Mouse (Mus musculus): Measurements from ENCODE around the gene Cryl1. TPM values are rescaled to one million over a fixed set of nuclear protein-coding genes. Genes with fewer than 3 reads are reported as not detected.

The Cryl1 gene
- polyA plus RNA-seq, 1 experiment from 2014 or later, result 15.4 TPM

DNA sequence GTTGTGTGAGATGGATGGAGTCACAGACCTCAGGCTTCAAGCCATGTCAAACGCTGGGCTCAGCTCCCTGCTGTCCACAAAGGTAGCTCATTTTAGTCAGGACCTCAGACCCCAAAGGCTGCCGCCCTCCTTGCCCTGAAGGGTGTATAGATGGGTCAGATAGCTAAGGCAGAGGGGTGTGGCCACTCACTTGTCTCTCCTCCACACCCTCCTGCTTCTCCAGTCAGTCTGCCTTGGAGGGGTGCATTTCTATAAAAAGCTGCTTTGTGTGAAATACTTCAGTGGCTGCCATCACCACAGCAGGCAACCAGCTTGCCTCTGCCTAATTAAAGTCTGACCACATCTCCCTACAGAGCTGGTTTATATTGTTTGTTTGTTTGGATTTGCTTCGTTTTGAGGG is 82.4 kb downstream of the Cryl1 start:
- Histone ChIP-seq H3K4me3 (ENCODE audit: low read length) (no peak overlapping the region), H3K9me3 (ENCODE audit: control insufficient read depth, low read length) (no peaks in the 10 kb centered on the region), H3K9ac (ENCODE audit: low read depth, low read length) (no peak overlapping the region), H3K27ac (ENCODE audit: low read depth, low read length) (peak overlapping the region; percentile 29; the same call in 1 of the 2 replicates), H3K36me3 (ENCODE audit: control insufficient read depth, insufficient read depth, low read length) (no peaks in the 10 kb centered on the region), H3K4me2 (ENCODE audit: low read length) (no peak overlapping the region), H3K27me3 (replicated peaks; ENCODE audit: control insufficient read depth, insufficient read depth, low read length) (no peaks in the 10 kb centered on the region), H3K4me1 (ENCODE audit: control insufficient read depth, insufficient read depth, low read depth, low read length) (peaks cover 3% of the 10 kb centered on the region; the same call in 1 of the 2 replicates)
- 25% methylated on average over 3 of the region's 3 CpGs for WGBS
- peak; percentile 84 for ATAC-seq

DNA sequence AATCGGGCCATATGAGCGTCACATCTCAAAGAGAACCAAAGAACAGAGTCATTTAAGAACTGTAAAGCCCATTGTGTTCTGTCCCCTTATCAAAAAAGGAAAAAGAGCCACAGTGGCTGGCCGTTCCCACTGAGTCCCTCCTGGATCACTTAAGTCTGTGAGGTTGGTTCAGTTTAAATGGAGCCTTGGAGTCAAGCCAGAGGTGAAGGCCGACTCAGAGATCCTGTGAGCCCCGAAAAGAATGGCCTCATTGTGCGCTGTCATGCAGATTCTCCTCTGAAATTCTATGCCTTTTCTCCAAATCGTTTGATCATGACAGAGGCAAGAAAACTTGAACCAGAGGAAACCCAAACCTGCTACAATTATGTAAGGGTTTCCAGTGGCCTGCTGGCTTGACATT is 82.8 kb downstream of the Cryl1 start:
- no peak overlapping the region for H3K4me2 ChIP-seq (ENCODE audit: low read length)
- peak overlapping the region; percentile 29; the same call in 1 of the 2 replicates for H3K27ac ChIP-seq (ENCODE audit: low read depth, low read length)
- no peaks in the 10 kb centered on the region for H3K27me3 ChIP-seq (replicated peaks; ENCODE audit: control insufficient read depth, insufficient read depth, low read length)
- ATAC-seq, result no peak
- H3K4me1 ChIP-seq (ENCODE audit: control insufficient read depth, insufficient read depth, low read depth, low read length), result peaks cover 3% of the 10 kb centered on the region; the same call in 1 of the 2 replicates
- H3K9me3 ChIP-seq (ENCODE audit: control insufficient read depth, low read length), result no peaks in the 10 kb centered on the region
- H3K4me3 ChIP-seq (ENCODE audit: low read length), result no peak overlapping the region
- no peaks in the 10 kb centered on the region for H3K36me3 ChIP-seq (ENCODE audit: control insufficient read depth, insufficient read depth, low read length)
- no peak overlapping the region for H3K9ac ChIP-seq (ENCODE audit: low read depth, low read length)
- 50% methylated on average over 7 of the region's 7 CpGs for WGBS

GRCm38 (mm10) chr14:57301600-57302230 is 96.6 kb downstream of the Cryl1 start:
- H3K4me1 ChIP-seq (ENCODE audit: control insufficient read depth, insufficient read depth, low read depth, low read length), result no peaks in the 10 kb centered on the region
- no peak overlapping the region for H3K9ac ChIP-seq (ENCODE audit: low read depth, low read length)
- no peaks in the 10 kb centered on the region for H3K9me3 ChIP-seq (ENCODE audit: control insufficient read depth, low read length)
- no peak overlapping the region for H3K4me3 ChIP-seq (ENCODE audit: low read length)
- no peaks in the 10 kb centered on the region for H3K36me3 ChIP-seq (ENCODE audit: control insufficient read depth, insufficient read depth, low read length)
- no peaks in the 10 kb centered on the region for H3K27me3 ChIP-seq (replicated peaks; ENCODE audit: control insufficient read depth, insufficient read depth, low read length)
- H3K27ac ChIP-seq (ENCODE audit: low read depth, low read length), result no peak overlapping the region
- ATAC-seq, result no peak
- H3K4me2 ChIP-seq (ENCODE audit: low read length), result no peak overlapping the region
- 89% methylated on average over 11 of the region's 11 CpGs for WGBS

GRCm38 (mm10) chr14:57300530-57300929 is 97.8 kb downstream of the Cryl1 start:
- Histone ChIP-seq H3K9me3 (ENCODE audit: control insufficient read depth, low read length) (no peaks in the 10 kb centered on the region), H3K9ac (ENCODE audit: low read depth, low read length) (no peak overlapping the region), H3K4me3 (ENCODE audit: low read length) (no peak overlapping the region), H3K27ac (ENCODE audit: low read depth, low read length) (no peak overlapping the region), H3K4me2 (ENCODE audit: low read length) (no peak overlapping the region), H3K27me3 (replicated peaks; ENCODE audit: control insufficient read depth, insufficient read depth, low read length) (no peaks in the 10 kb centered on the region), H3K36me3 (ENCODE audit: control insufficient read depth, insufficient read depth, low read length) (no peaks in the 10 kb centered on the region), H3K4me1 (ENCODE audit: control insufficient read depth, insufficient read depth, low read depth, low read length) (no peaks in the 10 kb centered on the region)
- ATAC-seq, result no peak
- WGBS, result 66% methylated on average over 2 of the region's 2 CpGs

- Histone ChIP-seq H3K4me1 (ENCODE audit: control insufficient read depth, insufficient read depth, low read depth, low read length) (no peaks in the 10 kb centered on the region), H3K27me3 (replicated peaks; ENCODE audit: control insufficient read depth, insufficient read depth, low read length) (no peaks in the 10 kb centered on the region), H3K4me2 (ENCODE audit: low read length) (no peak overlapping the region), H3K4me3 (ENCODE audit: low read length) (no peak overlapping the region), H3K27ac (ENCODE audit: low read depth, low read length) (no peak overlapping the region), H3K9ac (ENCODE audit: low read depth, low read length) (no peak overlapping the region), H3K36me3 (ENCODE audit: control insufficient read depth, insufficient read depth, low read length) (no peaks in the 10 kb centered on the region), H3K9me3 (ENCODE audit: control insufficient read depth, low read length) (no peaks in the 10 kb centered on the region)
- WGBS, result 65% methylated on average over 5 of the region's 5 CpGs
- ATAC-seq, result no peak
These were observed 100.7 kb downstream of the Cryl1 start for GRCm38 (mm10) chr14:57297672-57298071.

DNA sequence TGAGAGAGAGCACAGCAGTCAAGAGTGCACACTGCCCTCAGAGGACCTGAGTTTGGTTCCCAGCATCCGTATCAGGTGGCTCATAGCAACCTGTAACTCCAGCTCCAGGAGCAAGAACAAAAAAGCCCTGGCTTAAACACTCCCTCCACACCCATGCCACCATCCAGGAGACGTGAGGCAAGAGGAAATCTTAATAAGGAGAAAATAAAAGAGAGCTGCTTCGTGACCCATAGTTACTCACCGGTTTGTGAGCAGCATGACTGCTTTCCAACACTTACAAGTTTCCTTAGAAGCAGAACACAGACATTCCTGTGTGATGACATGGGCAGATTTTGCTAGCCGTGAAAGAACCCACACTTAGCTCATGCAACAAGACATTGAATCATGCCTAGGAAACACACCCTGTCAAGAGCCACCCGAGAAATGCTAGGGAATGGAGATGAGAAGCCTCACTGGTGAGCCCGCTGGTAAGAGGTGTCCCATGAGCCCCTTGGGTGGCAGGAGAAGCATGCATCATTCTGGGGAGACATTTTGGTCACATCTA is 106.9 kb downstream of the Cryl1 start:
- no peak for ATAC-seq
- Histone ChIP-seq H3K9me3 (ENCODE audit: control insufficient read depth, low read length) (no peaks in the 10 kb centered on the region), H3K4me2 (ENCODE audit: low read length) (no peak overlapping the region), H3K4me3 (ENCODE audit: low read length) (no peak overlapping the region), H3K4me1 (ENCODE audit: control insufficient read depth, insufficient read depth, low read depth, low read length) (no peaks in the 10 kb centered on the region), H3K27me3 (replicated peaks; ENCODE audit: control insufficient read depth, insufficient read depth, low read length) (no peaks in the 10 kb centered on the region), H3K9ac (ENCODE audit: low read depth, low read length) (no peak overlapping the region), H3K36me3 (ENCODE audit: control insufficient read depth, insufficient read depth, low read length) (no peaks in the 10 kb centered on the region), H3K27ac (ENCODE audit: low read depth, low read length) (no peak overlapping the region)
- WGBS, result 84% methylated on average over 7 of the region's 7 CpGs

GRCm38 (mm10) chr14:57289105-57289504 is 109.2 kb downstream of the Cryl1 start:
- H3K9me3 ChIP-seq (ENCODE audit: control insufficient read depth, low read length), result no peaks in the 10 kb centered on the region
- H3K27ac ChIP-seq (ENCODE audit: low read depth, low read length), result no peak overlapping the region
- no peak overlapping the region for H3K9ac ChIP-seq (ENCODE audit: low read depth, low read length)
- H3K4me1 ChIP-seq (ENCODE audit: control insufficient read depth, insufficient read depth, low read depth, low read length), result no peaks in the 10 kb centered on the region
- ATAC-seq, result no peak
- 24% methylated on average over 9 of the region's 9 CpGs for WGBS
- H3K27me3 ChIP-seq (replicated peaks; ENCODE audit: control insufficient read depth, insufficient read depth, low read length), result no peaks in the 10 kb centered on the region
- no peaks in the 10 kb centered on the region for H3K36me3 ChIP-seq (ENCODE audit: control insufficient read depth, insufficient read depth, low read length)
- H3K4me3 ChIP-seq (ENCODE audit: low read length), result no peak overlapping the region
- H3K4me2 ChIP-seq (ENCODE audit: low read length), result no peak overlapping the region

- Histone ChIP-seq H3K27me3 (replicated peaks; ENCODE audit: control insufficient read depth, insufficient read depth, low read length) (no peaks in the 10 kb centered on the region), H3K4me2 (ENCODE audit: low read length) (no peak overlapping the region), H3K27ac (ENCODE audit: low read depth, low read length) (no peak overlapping the region), H3K4me1 (ENCODE audit: control insufficient read depth, insufficient read depth, low read depth, low read length) (no peaks in the 10 kb centered on the region), H3K4me3 (ENCODE audit: low read length) (no peak overlapping the region), H3K9me3 (ENCODE audit: control insufficient read depth, low read length) (no peaks in the 10 kb centered on the region), H3K9ac (ENCODE audit: low read depth, low read length) (no peak overlapping the region), H3K36me3 (ENCODE audit: control insufficient read depth, insufficient read depth, low read length) (no peaks in the 10 kb centered on the region)
- ATAC-seq, result no peak
- WGBS, result 59% methylated on average over 5 of the region's 5 CpGs
These were observed 114.5 kb downstream of the Cryl1 start for GRCm38 (mm10) chr14:57283816-57284215.

DNA sequence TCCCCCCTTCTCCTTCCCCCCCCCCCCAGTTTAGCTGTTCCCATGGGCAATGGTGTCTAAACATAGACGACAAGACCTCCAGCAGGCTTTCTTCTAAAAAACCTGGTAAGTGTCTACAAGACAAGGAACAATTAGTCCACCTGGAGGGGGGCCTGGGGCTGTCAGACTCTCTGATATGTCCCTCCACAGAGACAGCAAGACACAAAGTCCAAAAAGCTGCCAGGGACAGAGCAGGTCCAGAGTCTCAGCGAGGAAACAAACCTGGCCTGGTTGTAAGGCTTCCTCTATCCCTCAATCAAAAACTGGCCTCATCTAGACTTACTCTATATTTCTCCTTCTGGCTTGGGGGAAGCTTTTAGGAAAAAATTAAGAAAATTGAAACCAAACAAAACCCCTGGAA is 115.7 kb downstream of the Cryl1 start:
- Histone ChIP-seq H3K27me3 (replicated peaks; ENCODE audit: control insufficient read depth, insufficient read depth, low read length) (no peaks in the 10 kb centered on the region), H3K4me2 (ENCODE audit: low read length) (no peak overlapping the region), H3K9me3 (ENCODE audit: control insufficient read depth, low read length) (no peaks in the 10 kb centered on the region), H3K27ac (ENCODE audit: low read depth, low read length) (no peak overlapping the region), H3K4me1 (ENCODE audit: control insufficient read depth, insufficient read depth, low read depth, low read length) (no peaks in the 10 kb centered on the region), H3K9ac (ENCODE audit: low read depth, low read length) (no peak overlapping the region), H3K4me3 (ENCODE audit: low read length) (no peak overlapping the region), H3K36me3 (ENCODE audit: control insufficient read depth, insufficient read depth, low read length) (no peaks in the 10 kb centered on the region)
- no peak for ATAC-seq
- WGBS, result 23% methylated on average over 2 of the region's 2 CpGs

Data from hindbrain, embryonic 16.5 days (tissue).